Mouse (Mus musculus) ES-Bruce4 (cell line): ENCODE measurements around the gene Fam166b.

Experiments
- CTCF ChIP-seq: IDR thresholded peaks from one replicate; pipeline ENCODE4 v1.8.1; 2011; ENCODE audit warnings: low read depth, low read length
- EP300 ChIP-seq: IDR thresholded peaks from 2 replicates; pipeline ENCODE4 v1.6.1; 2011; ENCODE audit warnings: low read depth, low read length; ENCODE audit not compliant: insufficient read depth
- POLR2A ChIP-seq: IDR thresholded peaks from one replicate; pipeline ENCODE4 v1.8.1; 2011; ENCODE audit warnings: low read length; ENCODE audit not compliant: insufficient read depth

DNA sequence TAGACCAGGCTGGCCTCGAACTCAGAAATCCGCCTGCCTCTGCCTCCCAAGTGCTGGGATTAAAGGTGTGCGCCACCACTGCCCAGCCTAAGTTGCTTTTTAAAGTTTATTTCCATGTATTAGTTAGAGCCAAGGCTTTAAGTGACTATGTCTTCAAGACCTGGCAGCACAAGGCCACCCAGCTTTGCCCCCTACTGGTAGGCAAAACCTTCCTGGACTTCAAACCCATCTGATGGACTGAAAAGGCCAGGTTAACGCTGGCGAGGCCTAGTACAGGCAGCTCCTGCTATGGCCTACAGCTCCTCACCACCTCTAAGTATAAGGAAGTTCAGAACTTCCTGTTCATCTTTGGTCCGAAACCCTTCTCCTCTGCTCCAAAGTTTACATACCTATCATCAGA, 47.7 kb upstream of the Fam166b start:
- TF ChIP-seq CTCF (peak; percentile 31), POLR2A (no peak), EP300 (no peak)
